Mouse (Mus musculus) right cerebral cortex, postnatal 4 days (tissue): ENCODE measurements around the gene Tbx10.
A peak's percentile ranks its signal among the peaks of the same experiment; 100 is the strongest.
"Not testable (repeated sequence)": the region's sequence is repeated elsewhere in the genome, so short reads cannot be mapped to it uniquely, and the experiment has no call there.

Experiments
- DNase-seq: peaks from one replicate; pipeline ENCODE4 v3.0.0-alpha.2; 2022

Gene Tbx10

GRCm38 (mm10) chr19:3992416-3992815, at the start of gene Tbx10:
Tbx10 (plus strand) TSS chr19:3992752.
- no peak for DNase-seq

GRCm38 (mm10) chr19:3942986-3943735, 49.4 kb upstream of the Tbx10 start:
- DNase-seq = no peak

DNA sequence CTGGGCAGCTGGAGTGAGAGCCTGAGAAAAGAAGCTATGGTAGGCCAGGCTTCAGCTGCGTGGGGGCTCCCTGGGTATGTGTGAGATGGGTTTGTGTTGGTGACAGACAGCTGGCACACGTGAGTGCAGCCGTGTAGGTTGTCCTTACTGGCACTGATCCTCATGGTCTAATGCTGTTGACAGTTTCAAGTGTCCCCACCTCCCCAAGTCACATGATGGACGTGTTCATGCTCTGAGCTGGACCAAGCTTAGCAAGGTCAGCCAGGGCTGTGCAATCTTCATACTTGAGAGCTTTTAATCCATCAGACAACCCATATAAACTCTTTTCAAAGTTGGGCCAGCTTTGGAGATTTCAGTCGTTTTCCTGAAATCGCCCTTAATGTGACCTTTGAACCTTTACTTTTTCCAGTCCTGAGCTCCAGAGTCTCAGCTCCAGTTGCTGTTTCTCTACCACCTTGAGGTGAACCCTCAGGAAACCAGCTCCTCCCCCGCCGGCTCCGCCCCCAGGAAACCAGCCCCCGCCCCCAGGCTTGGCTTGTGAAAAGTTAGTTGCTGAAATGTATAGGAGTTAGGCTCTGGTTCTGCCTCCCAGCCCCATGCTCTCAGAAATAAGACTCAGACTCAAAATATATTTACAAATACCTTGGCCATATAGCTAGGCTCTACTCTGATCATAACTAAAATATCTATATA, 46.5 kb upstream of the Tbx10 start:
- DNase-seq = no peak

DNA sequence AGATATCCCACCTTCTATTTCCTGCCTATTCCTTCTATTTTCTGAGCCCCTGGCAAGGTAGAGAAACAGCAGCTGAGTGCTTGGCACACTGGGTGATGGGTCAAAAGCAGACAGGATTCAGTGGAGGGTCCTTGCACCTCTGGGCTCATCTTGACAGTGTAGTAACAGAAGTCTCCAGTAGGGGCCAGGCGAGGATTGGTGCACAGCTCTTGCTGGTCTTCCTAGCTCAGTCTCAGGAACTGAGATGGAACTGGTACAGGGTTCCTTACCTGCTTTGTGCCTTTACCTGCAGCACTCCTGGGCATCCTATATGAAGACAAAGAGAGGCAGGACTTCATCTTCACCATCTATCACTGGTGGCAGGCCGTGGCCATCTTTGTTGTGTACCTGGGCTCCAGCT, 45.8 kb upstream of the Tbx10 start:
- DNase-seq = peak; percentile 74

DNA sequence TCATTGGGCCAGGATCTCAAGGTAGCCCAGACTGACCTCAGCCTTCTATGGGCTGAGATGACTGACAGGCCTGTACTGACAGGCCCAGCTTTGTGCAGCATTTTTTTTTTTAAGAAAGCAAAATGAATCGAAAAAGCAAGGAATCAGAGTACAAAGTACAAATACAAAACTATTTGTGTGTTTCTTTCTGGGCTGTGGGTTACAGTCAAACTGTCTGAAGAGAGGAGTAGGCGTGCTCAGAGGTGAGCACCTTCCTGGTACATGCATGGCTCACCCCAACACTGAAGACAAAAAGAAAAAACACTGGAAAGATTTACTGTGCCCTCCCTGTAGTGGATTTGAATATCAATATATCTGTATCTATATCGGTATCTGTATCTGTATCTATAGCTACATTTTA, 44.7 kb upstream of the Tbx10 start:
- DNase-seq = no peak

GRCm38 (mm10) chr19:3948546-3948945, 44.0 kb upstream of the Tbx10 start:
- no peak for DNase-seq

DNA sequence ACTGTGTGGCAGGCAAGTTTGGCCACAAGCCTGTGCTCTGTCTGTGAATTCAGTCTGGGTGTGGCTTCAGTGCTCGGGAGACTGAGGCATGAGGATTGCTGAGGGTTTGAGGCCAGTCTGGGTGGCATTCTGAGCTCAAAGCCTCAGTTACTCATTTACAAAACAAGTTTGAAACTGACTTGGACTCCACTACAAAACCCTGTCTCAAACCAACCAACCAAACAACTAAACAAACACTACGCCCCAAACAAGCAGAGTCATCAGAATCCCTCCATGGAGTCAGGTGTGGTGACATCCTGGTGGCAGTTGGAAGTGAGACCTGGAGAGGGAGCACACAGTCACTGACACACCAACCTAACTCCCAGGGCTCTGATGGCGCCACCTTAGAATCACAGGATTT, 42.2 kb upstream of the Tbx10 start:
- DNase-seq = no peak

GRCm38 (mm10) chr19:3951461-3951860, 41.1 kb upstream of the Tbx10 start:
- DNase-seq = no peak

DNA sequence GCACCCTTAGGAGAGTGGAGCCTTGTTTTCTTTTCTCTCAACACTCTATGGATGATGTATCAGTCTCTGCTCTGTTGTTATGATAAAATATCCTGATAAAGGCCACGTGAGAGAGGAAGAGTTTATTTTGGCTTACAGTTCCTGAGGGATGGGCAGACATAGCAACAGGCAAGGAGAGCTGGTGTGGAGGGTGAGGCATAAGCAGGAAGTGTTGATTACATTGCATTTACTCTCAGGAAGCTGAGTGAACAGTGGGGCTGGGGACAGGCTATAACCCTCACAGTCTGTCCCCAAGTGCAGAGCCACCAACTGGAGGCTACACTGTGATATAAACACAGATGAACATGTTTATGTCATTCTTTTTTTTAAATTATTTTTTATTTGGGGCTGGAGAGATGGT, 40.5 kb upstream of the Tbx10 start:
- no peak for DNase-seq

GRCm38 (mm10) chr19:3955033-3955432, 37.5 kb upstream of the Tbx10 start:
- DNase-seq = no peak

DNA sequence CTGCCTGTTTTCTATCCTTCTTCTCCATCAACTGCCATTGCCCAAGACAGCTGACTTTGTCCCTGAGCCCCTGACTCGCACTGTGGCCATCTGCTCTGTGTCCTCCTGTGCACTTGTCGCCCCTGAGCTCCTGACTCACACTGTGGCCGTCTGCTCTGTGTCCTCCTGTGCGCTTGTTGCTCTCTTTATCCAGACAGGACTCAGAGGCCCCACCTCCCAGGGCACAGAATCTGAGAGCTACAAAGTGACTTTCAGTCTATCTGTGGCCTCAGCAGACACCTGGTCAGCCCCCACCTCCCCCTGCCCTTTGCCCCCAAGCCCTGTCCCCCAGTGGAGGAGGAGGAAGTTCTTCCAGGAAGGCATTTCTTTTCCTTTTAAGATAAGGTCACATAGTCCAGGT, 36.7 kb upstream of the Tbx10 start:
- no peak for DNase-seq

DNA sequence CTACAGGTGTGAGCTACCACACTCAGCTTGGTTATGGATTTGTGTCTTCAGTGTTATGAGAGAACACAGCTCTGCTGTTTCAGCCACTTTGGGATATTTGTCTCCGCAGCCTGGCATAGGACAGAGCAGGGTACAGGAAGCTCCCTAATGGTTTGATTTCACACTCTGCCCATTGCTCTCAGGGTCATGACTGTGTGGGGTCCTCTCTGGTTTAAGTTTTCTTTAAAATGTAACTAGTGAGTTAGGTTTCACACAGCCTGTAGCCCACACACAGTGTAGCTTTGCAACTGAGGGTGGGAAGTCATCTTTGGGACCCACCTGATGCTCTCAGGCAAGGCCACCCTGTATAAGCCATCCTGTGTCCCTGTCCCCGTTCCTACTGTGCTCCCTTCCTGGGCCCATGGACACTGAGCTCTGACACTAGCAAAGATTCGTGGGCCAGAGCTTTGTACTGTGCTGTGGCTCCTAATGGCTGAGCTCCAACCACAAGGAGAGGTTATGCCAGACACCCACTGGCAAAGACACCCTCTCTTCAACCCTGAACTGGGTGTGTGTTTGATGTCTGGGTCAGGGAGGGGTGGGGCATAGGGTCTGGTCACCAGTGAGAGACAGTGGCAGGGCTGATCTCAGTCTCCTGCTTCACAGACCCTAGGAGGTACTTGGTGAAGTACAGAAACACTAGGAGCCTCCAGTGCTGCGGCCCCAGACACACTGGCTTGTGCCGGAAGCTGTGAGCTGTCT, 35.1 kb upstream of the Tbx10 start:
- not testable (repeated sequence) for DNase-seq

GRCm38 (mm10) chr19:3958470-3958869, 34.1 kb upstream of the Tbx10 start, which contains the start of gene Aldh3b3:
Aldh3b3 (plus strand) TSS chr19:3958645.
- DNase-seq = no peak

DNA sequence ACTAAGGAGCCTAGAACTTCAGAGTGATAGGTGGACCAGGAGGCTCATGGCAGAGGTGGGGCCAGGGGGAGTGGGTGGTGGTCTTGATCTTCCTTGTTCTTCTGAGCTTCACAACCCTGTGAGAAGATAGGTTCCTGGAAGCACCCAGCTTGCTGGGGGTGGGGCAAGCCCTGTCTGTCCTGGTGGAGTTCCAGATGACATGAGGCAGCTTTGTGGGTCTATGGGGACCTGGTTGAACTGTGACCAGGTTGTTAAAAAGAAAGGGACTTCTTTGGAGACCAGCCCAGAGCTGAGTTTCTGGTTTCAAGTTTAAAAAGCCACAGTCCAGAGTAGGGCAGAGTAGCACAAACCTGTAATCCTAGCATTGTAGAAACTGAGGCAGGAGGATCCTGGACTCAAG, 33.5 kb upstream of the Tbx10 start:
- no peak for DNase-seq

GRCm38 (mm10) chr19:3960211-3960610, 32.3 kb upstream of the Tbx10 start:
- DNase-seq = no peak

DNA sequence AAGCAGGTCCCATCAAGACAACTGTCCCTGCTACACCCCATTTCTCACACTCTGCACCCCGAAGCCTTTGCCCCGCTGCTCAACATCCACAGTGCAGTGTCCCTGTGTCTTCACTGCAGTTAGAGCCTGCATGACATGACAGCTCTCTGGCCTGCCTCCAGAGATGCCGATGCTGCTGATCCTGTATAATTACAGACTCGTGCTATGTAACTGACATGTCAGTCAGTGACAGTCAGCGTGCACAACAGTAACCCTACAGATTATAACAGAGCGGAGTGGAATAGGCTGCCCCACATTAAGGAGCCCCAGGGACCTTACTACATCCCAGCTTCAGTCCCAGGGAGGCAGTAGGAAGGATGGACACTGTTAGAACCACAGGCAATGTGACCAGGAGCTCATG, 30.7 kb upstream of the Tbx10 start:
- not testable (repeated sequence) for DNase-seq

DNA sequence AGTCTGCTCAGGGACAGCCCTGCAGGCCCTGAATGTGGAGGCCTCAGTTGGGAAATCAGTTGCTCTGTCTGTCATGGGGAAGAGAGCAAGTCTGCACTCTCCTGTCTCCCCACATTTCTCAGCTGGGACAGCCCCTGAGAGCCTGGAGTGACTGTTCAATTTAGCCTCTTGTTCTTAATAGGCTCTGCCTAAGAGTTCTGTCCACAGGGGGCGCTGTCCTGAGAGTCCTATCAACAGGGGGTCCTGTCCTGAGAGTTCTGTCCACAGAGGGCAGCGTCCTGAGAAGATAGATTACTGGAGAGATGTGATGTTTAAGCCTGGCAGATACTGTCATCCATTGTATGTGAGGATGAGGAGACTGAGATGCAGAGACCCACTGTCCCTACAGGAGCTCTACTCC, 30.1 kb upstream of the Tbx10 start:
- peak; percentile 29 for DNase-seq

DNA sequence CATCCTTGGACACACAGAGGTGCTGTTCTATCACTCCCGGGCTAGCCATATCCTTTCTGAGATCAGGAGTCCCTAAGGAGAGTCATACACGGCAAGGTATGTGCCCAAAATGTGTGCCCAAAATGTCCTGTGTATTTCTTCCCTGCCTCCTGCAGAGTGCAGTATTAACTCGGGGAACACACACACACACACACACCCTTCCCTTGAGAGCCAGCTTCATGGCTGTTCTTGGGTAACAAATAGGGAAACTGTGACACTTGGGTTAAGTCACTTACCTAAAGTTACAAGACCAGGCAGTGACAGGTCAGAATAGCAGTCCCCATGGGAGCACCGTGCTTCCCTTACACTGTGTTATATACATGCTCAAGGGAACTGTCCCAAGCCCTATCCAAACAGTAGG, 28.5 kb upstream of the Tbx10 start:
- no peak for DNase-seq

- DNase-seq = no peak
These were observed 26.0 kb upstream of the Tbx10 start for GRCm38 (mm10) chr19:3966330-3967075.

DNA sequence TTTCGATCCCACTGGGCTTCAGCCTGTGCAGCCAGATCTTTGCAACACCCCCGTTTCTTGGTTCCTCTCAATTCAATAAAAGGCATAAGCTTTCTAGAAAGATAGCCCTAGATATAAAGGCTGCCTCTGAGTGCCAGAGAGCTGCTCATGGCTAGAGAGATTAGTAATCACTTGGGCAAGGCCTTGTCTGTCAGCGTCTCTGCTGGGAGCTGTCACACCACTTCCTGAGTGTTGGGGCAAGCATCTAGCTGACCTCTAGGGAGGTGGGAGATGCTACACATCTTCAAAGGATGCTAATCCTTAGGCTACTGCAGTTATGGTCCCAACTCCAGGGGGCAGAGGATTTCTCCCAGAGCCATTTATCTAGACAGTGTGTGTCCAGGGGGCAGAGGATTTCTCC, 25.3 kb upstream of the Tbx10 start:
- DNase-seq = no peak

GRCm38 (mm10) chr19:3972229-3972628, 20.3 kb upstream of the Tbx10 start, which contains the start of gene Aldh3b2:
Aldh3b2 (plus strand) TSS chr19:3972328.
- no peak for DNase-seq

- not testable (repeated sequence) for DNase-seq
These were observed 17.9 kb upstream of the Tbx10 start for GRCm38 (mm10) chr19:3974608-3975007.

GRCm38 (mm10) chr19:3975866-3976265, 16.7 kb upstream of the Tbx10 start:
- DNase-seq = no peak
